Mouse (Mus musculus) embryonic stem cell, embryonic (primary cell): ENCODE measurements at regions not wholly inside any gene's neighbourhood (a gene's known extent, or its start where the extent isn't known, plus 50 kb on each side); places are given as distances from the start of the nearest gene placed in this dataset.

ENCODE experiments used
- CTCF ChIA-PET, 4 experiments: fragments of 300-600 bp in 2 of 4; fragments of 350-600 bp in 2 of 4; sonication (Branson Sonifier 250); formaldehyde crosslinking; loops; one replicate each; lab custom pipeline; 2022; ENCODE audit warnings: inconsistent platforms in 2 of 4; lab: Charles Lee
- POLR2A ChIA-PET, 4 experiments: fragments of 300-600 bp in 2 of 4; fragments of 350-600 bp in 2 of 4; sonication (Branson Sonifier 250); formaldehyde crosslinking; loops; one replicate each; lab custom pipeline; 2022; ENCODE audit warnings: antibody characterized with exemption in 4 of 4, inconsistent platforms in 1 of 4; lab: Charles Lee

DNA sequence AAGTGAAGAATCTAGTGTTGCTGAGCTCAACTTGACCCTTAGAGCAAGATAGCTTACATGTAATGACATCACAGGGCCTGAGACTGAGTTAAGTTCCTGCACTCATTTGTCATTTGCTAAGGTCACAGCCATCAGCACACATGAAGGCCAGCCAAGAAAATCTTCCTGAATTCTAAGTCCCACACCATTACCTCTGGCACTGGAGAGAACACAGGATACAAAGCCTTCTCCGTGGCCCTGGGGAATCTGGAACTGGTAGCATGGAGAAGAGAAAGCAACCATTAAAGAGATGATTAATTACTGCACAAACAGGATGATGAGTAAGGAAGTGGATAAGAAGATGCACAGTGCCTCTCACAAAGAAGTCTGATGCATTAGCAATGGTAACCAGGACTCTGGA is 232.0 kb downstream of the Wdr72 start:
- POLR2A ChIA-PET, result no interaction called here

DNA sequence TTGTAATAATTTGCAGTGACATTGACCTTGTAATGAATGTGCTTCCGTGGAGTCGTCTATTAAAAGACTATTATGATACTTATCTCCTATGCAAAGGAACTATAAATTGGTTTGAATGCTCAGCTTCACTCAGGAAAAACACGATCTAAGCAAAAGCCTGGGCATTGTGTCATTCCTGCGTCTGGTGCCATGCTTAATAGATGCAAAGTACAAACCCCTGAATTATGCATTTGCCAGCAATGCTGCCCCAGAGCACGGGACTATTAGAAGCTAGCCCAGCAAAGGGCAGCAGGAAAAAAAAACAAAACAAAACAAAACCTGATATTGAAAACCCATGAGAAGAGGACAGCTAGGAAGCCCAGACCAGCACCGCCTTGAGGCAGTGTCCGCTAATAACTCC is 234.9 kb downstream of the Wdr72 start:
- ChIA-PET CTCF (interaction anchor here in 1 of 4 experiments (0.6 kb wide), 1 partner anchor 12 kb away, joined by 3 read pairs; no protein-coding TSS in a partner anchor), POLR2A (interaction anchor here in 1 of 4 experiments (1.3 kb wide), 1 partner anchor 17 kb away, joined by 3 read pairs; no protein-coding TSS in a partner anchor)

More for the DNA sequence above, 232.0 kb downstream of the Wdr72 start:
- CTCF ChIA-PET, result no interaction called here

DNA sequence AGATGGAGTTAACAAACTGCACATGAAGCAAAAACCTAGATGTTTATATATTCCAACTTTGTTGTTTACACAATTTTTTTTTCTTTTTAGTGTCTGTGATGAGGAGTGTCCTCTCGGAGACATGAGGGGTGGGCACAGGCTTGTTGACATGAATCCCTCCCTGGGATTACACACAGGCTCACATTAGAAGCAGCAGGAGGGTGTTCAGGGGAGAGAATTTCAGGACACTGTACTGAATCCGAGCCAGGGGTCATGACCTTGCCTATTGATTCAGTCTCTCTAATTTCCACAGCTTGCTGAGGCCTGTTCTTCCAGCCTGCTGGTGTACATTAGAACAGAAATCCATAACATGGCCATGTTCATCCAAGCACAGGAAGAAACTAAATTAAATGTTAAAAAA is 238.6 kb downstream of the Wdr72 start:
- ChIA-PET POLR2A (no interaction called here), CTCF (interaction anchor here in 1 of 4 experiments (0.6 kb wide), 1 partner anchor 16 kb away, joined by 3 read pairs; no protein-coding TSS in a partner anchor)

DNA sequence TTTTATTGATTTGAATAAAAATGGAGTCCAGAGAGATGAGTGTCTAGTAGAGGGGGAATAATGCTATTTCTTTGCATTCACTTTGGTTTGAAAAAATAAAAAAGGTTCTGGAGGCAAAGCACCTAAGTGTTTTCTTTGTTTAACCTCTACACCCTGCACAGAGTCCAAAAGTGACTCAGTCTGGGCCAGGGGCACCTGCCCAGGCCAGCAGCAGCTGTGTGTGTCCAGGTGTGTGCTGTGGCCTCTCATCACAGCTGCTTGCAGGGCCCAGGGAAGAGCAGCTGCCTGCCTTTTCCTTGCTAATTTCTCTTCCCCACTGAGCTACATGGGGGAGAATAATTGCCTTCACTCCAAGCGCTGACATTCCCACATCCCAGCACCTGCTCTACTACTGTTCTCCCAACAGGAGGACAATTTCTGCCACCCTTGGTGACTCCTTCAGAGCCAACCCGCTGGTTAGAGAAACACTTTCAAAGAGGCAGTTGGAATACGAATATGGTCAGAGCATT is 255.8 kb downstream of the Wdr72 start:
- CTCF ChIA-PET, result no interaction called here
- POLR2A ChIA-PET, result interaction anchor here in 1 of 4 experiments (0.6 kb wide), 1 partner anchor 334 kb away, joined by 8 read pairs; no protein-coding TSS in a partner anchor

DNA sequence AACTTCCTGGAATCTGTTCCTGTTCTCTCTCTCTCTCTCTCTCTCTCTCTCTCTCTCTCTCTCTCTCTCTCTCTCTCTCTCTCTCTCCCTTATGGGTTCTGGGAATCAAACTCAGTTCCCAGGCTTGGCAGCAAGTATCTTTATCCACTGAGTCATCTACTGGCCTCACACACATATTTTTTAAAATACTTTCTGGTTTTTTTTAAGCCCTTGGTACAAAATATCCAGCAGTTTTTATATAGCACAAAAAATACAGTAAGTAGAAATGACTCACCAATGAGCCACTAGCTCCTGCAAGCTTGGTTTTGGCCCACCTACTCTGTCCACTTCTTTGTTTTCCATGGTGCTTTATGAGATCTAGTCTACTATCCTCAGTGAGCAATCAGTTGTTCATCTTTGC is 266.0 kb downstream of the Wdr72 start:
- CTCF ChIA-PET, result no interaction called here
- POLR2A ChIA-PET, result interaction anchor here in 1 of 4 experiments (0.6 to 1.2 kb wide), 2 partner anchors 26 to 78 kb away, joined by 3 read pairs; no protein-coding TSS in a partner anchor

DNA sequence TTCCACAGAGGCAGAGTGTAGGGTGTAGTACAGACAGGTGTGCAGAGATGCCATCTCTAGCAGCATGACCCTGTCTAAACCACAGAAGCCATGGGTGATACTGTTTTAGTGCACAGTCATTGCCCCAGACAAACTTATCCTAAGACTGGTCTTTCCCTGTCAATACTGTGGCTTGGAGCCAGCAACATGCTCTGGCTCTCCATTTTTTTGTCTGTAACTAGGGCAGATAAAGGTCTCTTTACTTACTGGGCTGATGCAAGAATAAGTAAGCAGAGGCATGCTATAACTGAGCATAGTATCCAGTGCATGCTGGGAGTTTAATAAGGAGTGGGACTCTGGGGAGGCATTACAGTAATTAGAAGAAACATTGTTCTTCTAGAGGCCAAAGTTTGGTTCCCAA is 267.0 kb downstream of the Wdr72 start:
- ChIA-PET POLR2A (no interaction called here), CTCF (no interaction called here)

DNA sequence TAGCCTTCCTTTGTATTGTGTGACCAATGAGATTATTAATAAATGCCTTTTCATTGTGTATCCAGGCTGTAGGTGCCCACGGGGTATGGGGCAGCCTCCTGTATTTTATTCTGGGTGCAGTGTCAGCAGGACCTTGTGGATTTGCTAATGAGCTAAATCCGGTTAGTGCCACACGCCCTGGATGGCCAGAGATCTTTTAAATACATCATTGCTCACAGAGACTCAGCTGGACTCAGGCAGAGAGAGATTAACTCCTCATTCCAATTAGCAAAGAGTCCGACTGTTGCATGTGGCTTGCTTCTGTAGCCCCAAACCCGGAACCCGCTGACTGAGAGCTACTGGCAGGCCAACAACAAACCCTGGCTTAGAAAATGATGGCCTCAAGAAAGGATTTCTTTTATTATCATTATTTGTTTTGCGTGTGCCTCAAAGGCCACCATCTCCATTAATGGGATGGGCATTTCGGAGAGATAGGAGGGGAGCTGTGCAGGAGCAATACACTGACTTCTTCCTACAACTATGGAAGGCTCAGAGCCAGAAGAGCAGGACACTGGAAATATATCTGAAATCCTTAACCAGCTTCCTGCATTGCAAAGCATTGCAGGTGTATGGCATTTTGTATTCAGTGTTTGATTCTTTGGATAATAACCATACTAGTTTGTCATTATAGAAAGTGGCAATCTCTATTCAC is 274.2 kb downstream of the Wdr72 start:
- CTCF ChIA-PET, result no interaction called here
- POLR2A ChIA-PET, result no interaction called here

DNA sequence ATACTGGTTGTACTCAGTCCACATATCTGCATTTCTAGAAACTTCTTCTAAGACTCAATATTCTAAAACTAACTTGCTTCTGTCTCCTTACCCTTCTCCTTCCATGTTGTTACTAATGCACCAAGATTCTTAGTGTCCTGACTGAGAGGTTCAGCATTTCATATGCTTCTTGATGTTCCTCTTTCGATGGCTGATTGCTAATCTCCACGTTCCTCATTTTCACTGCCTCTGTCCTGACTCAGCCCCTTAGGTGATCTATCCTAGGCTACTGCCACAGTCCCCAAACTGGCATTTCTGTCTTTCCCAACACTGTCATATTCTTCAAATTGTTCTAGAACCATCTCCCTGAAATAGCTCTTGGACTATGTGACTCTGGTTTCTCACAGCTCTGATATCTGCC is 315.4 kb downstream of the Wdr72 start:
- ChIA-PET CTCF (interaction anchor here in 1 of 4 experiments (0.6 kb wide), 1 partner anchor 39 kb away, joined by 5 read pairs; no protein-coding TSS in a partner anchor), POLR2A (no interaction called here)

DNA sequence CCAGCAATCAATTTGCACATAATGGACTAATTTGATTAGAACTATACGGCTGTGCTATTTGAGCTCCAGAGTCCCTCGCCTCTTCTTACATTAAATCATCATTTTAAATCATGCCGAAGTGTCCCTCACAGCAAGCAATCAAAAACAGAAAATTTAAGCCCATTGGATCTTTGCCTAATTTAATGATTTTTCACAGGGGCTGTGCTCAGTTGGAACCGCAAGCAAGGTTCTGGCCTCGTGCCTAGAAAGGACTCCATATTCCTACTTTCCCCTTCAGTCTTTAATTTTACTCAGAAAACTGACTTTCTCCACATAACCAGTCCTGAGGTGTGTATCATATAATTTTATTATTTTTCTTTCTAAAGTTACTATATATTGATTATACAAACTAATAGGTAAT is 339.8 kb downstream of the Wdr72 start:
- POLR2A ChIA-PET, result no interaction called here
- CTCF ChIA-PET, result no interaction called here

DNA sequence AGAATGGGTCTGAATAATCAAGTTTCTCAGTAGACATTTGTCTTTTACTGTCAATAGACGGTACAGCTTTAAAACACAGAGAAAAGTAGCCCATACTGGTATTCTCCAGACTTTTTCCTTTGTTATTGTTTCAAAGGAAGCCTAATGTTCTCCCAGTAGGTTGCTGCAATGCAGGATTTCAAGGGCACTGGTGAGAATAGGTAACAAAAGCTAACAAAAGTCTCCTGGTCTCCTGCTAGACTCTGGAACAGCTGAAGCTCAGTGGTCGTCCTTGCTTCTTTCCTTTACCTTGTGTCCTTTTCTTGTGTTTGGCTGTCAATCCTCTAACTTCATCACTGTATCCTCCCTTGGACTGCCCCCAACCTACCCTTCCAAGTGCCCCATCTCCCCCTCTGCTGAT is 350.9 kb downstream of the Wdr72 start:
- CTCF ChIA-PET, result interaction anchor here in 2 of 4 experiments (0.6 to 1.2 kb wide), 3 partner anchors 10 to 198 kb away, joined by 3 to 5 read pairs (median 3); no protein-coding TSS in a partner anchor
- POLR2A ChIA-PET, result interaction anchor here in 3 of 4 experiments (0.6 to 1.0 kb wide), 6 partner anchors 14 to 446 kb away, joined by 3 to 5 read pairs (median 4); no protein-coding TSS in a partner anchor

DNA sequence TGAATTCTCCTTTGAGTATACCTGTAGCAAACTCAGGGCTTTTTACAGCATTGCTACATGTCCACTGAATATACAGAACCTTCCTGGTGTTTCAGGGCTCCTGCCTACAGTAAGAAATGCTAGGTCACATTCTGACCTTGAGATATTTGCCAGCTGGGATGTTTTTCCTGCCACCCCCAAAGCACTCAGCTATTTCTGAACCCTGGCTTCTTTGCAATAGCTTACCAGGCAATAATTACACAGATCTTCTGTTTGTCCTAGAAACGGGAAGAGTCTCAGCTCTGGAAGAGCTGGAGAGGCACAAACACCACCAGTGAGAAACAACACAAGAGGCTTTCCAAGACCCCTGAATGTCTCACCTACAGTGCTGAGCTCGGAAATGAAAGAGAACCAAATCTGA is 366.7 kb downstream of the Wdr72 start:
- CTCF ChIA-PET, result no interaction called here
- POLR2A ChIA-PET, result no interaction called here

DNA sequence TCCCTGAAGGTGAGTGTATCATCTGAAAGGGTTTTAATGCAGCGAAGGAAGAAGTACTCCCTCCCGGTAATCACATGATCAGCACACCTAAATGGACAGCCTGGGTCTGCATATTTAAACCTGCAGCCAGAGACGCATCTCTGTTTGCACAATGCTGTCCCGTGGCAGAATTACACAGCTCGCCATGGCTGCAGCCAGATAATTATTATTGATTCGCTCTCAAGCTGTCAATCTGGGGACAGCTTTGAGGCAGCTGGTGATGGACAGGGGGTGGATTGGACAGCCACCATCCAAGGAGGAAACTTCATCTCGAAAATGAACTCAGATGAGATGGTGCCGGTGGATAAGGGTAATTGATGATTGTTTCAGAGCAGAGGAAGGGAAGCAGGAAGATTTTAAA is 369.1 kb downstream of the Wdr72 start:
- ChIA-PET CTCF (no interaction called here), POLR2A (no interaction called here)

DNA sequence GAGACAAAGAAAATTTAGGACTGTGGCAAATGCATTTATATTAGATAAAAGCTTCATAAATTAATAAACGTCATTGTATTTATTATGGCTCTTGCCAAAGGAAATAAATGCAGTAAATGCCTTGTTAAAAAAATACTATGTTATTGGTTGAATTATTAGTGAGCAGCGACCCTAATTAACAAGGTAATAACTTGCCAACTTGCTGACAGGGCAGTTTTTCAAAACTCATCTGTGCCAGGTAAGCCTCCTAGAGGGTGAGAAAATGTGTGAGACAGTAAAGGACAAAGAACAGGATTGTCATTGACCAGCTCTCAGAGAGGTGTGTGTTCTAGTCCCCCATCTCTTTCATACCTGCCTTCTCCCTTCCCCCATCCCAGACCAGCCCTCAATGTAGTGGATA is 347.8 kb upstream of the Onecut1 start:
- CTCF ChIA-PET, result interaction anchor here in 1 of 4 experiments (0.8 kb wide), 1 partner anchor 16 kb away, joined by 4 read pairs; no protein-coding TSS in a partner anchor
- POLR2A ChIA-PET, result no interaction called here

DNA sequence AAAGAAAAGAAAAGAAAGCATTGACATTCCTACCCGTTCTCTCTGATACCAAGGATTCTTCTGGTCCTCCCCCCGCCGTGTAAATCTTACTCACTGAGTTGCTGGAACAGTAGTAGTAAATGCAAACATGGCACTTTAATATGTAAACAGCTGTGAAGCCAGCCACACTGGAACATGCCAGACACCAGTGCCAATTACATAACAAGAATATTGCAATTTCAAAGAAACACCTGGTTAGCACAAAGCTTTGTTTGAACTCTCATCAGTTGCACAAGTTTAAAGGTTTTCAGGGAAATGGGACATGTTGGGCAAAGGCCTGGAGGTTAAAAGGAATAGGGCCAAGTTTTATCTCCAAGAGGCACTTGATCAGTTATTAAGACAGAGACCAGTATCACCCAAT is 333.2 kb upstream of the Onecut1 start:
- CTCF ChIA-PET, result no interaction called here
- POLR2A ChIA-PET, result no interaction called here

DNA sequence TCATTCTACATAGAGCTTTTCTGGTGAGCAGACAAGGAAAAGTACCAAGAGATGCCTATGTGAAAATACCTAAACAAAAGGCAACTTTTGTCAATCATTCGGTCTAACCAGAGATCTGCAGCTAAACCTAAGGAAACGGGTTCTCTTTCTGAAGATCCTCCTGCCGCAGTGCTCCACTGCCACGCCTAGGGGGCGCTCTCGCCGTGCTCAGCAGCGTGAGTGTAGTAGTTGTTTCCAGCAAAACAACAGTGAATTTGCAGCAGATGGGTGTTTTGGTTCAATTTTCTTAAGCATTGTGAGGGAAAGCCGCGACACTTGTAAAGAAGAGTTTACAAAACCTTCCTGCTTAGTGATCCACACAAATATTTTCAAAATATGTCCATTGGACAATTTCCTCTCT is 331.4 kb upstream of the Onecut1 start:
- CTCF ChIA-PET, result interaction anchor here (0.6 to 1.5 kb wide), 19 partner anchors 9 to 1135 kb away, joined by 3 to 5 read pairs (median 3); no protein-coding TSS in a partner anchor
- POLR2A ChIA-PET, result no interaction called here

DNA sequence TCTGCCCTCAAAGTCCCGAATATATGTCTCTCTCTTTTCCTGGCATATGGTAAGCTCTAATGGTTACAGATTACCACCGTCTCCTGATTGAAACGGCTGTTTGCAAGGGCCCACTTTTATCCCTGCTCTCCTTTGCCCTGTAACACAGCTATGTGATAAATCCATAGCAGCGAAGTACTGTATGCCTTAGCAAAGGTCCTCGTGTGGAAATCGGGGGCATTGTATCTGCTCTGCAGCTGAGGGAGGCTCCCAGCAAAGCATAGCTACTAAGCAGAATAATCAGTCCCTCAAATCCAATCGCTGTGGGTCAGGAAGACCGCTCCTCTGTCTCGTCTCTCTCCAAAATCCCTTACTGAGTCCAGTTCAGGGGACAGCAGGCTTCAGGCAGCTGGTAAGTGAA is 331.0 kb upstream of the Onecut1 start:
- ChIA-PET CTCF (interaction anchor here in 2 of 4 experiments (0.8 to 1.5 kb wide), 7 partner anchors 11 to 340 kb away, joined by 3 to 5 read pairs (median 3); no protein-coding TSS in a partner anchor), POLR2A (no interaction called here)

DNA sequence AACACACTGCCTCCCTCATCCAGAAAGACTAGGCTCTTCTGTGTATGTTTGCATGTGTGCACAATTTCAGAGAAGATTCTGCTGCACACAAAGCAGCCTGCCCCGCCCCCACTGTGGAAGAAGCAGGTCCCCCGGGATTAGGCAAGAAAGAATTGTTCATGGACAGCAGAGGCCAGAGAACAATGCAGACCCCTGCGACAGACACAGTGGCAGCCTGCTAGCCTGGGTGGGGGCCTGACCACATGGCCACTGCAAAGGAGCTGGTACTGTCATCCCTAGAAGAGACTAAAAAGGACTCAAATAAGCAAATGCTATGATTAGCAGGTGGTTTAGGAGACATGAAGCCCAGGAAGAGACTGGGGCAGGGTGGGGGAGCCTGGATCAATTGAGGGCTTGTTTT is 329.7 kb upstream of the Onecut1 start:
- ChIA-PET CTCF (no interaction called here), POLR2A (no interaction called here)

DNA sequence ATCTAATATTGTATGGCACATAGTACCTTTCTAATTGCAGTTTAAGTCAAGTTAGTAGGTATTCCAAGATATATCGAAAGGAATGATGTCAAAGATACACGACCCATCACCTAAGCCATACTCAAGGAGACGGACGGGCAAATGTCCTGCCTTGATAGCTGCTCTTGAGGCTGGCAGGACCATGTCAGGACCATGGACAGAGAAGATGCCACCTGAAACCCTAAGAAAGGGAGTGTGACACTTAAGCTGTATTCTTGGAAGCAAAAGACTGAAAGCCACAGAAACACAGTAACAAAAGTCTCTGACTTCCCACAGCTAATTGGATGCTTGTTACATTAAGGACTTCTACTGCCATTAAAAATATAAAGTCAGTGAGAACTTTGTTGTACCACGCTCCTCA is 326.7 kb upstream of the Onecut1 start:
- POLR2A ChIA-PET, result no interaction called here
- CTCF ChIA-PET, result interaction anchor here in 2 of 4 experiments (0.6 to 1.2 kb wide), 2 partner anchors 273 to 333 kb away, joined by 3 read pairs; no protein-coding TSS in a partner anchor

DNA sequence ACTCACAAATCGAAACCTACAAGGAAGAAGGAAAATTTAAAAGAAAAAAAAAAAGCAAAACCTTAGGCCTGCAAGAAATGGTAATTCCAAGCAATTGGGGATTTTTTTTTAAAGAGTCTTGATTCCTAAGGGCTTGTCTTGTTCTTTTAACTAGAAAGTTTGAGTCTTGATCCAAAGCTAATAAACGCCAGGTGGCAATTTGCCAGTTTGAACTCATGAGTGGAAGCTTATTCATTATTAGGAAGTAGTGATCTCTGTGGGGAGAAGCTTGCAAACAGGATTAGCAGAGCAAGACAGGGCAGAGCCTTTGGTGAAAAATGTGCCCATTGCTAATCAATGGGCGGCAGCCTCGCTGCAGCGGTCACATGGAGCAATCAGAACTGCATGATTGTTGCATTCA is 305.6 kb upstream of the Onecut1 start:
- ChIA-PET POLR2A (no interaction called here), CTCF (interaction anchor here in 1 of 4 experiments (1.3 kb wide), 1 partner anchor 315 kb away, joined by 3 read pairs; no protein-coding TSS in a partner anchor)

DNA sequence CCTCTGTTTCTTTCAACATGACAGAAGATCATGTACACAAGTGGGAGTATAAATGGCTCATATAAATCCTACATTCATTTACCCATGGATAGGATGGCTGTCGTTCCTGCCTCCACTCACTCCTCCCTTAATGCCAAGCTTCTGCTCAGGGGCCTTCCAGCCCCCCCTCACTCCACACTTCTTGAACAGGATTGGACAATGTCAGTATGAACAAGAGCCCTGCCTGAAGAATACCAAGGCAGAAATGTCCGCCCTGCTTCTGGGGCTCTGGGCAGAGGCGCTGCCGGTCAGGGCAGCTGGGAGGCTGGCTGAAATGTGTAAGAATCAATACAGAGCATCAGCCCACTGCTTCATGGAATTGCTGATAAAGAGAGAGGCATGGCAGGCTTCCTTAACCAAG is 269.0 kb upstream of the Onecut1 start:
- POLR2A ChIA-PET, result no interaction called here

More for the DNA sequence above, 269.0 kb upstream of the Onecut1 start:
- CTCF ChIA-PET, result no interaction called here
